Mouse (Mus musculus): ENCODE measurements around the gene Letmd1.

Letmd1 gene

DNA sequence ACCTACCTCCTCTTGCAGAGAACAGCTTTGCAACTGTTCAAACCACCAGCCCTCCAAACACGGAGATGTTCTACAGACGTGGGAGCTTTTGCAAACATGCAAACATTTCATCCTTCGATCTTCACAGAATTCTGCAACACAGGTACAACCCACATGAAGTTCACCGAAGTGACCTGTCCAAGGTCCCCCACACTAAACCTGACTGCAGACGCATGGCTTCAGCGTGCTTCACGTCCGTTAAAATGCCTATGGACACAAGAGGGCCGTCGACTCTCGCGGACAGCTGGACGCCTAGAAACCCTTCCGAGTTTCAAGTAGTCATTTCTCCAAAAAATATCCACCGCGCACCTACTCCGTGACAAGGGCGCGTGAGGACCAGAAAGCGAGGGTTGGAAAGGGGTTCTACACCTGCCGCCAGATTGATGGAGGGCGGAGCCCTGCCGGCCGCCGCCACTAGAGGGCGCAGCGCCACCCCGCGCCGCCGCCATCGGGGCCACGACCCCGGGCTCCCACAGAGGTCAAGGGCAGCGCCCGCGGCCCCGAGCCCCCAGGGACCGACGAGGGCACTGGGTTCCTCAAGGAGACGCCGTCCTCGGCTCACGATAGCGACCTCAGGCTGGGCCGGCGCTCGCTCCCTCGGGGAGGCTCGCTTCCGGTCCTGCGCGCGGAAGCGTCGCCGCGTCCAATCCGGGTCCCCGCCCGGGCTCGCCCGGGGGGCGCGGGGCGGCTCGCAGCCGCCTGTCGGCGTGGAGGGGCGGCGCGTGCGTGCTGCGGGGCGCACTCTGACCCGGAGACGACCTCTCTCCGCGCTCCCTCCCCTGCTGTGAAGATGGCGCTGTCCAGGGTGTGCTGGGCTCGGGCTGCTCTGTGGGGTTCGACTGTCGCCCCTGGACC is at the start of gene Letmd1:
Gene Letmd1 (plus strand): TSS at position 729 of the 894 bp plus-strand sequence.
- DNase-seq, result peak; percentile 91

DNA sequence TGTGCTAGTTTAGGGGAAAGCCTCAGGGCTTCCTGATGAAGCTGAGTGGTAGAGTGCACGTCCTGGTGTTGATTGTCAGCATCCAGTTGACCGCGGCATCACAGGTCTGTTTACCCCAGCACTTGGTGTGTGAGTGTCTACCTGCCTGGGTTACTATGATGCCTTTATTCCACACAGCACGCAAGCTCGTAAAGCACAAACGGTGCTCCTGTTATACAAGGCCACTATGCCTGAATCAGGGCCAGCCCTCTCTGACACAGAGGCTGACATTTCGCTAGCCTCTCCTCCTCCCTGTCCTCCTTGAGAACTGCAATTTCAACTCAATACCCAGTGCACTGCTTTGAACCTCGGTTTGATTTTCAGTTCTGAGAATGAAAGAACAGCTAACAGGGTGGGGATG is 49.5 kb upstream of the Letmd1 start:
- DNase-seq, result peak; percentile 30

GRCm38 (mm10) chr15:100419901-100420745 is 48.7 kb upstream of the Letmd1 start:
- DNase-seq, result no peak

DNA sequence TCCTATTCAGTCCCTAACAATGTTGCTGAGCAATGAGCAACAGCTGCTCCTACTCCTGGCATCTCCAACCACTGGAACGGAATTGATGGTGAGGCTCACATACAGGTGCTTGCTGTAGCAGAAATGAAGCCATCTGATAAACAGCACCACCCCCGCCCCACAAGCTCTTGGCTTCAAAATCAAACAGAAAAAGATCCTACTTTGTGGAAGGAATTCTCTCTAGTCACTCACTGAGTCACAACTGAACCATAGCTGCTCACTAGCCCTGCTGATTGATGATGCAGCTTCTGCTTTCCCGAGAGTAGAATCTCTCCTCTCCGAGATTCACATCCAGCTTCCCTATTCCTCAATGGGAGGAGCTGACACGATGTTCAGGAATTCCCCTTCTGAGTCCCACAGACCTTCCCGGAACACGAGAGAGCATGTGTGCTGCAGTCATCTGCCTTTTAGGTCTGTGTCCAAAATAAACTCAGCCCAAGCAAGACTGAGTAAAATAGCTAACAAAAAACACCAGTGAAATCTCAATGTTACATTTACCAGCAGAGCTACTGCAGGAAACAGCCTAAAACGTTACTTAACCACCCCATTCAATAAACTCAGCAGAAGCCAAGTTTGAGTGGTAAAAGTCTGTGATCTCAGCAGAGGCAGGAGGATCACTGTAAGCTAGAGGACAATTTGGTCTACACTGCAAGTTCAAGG is 47.6 kb upstream of the Letmd1 start:
- DNase-seq, result no peak

GRCm38 (mm10) chr15:100421758-100422197 is 47.0 kb upstream of the Letmd1 start, which contains the start of gene Gm5475:
Gene Gm5475, plus strand, starts transcription at chr15:100422147.
- peak; percentile 92 for DNase-seq

- no peak for DNase-seq
Measured at GRCm38 (mm10) chr15:100422476-100422875, 46.3 kb upstream of the Letmd1 start.

DNA sequence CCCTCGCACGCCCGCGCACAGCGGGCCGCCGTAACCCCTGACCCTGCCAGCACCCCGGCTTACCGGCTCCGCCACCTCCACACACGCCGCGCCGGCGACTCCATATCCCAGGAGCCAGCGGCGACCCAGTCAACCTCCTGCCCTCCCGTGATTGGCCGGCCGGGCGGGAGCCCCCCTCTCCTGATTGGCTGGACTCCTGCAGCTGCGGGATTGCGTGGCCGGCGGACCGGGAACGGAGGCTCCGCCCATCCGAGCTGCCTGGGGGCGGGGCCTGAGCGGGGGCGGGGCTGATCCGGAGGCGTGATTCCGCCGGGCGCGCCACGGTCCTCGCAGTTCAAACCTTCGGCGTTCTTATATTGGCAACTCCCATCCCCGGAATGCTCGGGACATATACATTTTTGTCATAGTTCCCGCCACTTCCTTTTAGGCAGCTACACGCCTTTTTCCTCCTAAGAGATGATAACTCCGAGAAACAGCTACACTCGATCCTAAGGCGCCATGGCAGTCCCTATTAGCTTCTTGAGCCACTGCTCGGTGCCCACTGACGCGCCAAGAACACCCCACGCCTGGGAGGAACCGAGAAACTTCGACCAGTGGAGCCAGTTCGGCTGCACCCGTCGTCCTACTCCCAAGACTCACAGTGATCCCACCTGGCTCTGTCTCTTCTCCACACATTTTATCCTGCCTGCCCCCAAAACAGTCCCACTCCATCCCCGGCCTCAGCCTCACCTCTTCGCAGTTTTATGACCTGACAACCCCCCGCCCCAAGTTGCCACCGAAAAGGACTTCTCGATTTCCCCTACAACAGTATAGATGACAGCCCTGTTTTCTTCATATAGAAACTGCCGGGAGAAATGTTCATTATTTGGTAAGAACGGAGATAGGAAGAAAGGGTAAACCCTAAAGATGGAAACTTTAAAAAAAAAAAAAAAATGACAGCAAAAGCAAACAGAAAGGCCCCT is 45.6 kb upstream of the Letmd1 start:
- peak; percentile 97 for DNase-seq

GRCm38 (mm10) chr15:100423916-100424315 is 44.9 kb upstream of the Letmd1 start:
- DNase-seq, result peak; percentile 73

DNA sequence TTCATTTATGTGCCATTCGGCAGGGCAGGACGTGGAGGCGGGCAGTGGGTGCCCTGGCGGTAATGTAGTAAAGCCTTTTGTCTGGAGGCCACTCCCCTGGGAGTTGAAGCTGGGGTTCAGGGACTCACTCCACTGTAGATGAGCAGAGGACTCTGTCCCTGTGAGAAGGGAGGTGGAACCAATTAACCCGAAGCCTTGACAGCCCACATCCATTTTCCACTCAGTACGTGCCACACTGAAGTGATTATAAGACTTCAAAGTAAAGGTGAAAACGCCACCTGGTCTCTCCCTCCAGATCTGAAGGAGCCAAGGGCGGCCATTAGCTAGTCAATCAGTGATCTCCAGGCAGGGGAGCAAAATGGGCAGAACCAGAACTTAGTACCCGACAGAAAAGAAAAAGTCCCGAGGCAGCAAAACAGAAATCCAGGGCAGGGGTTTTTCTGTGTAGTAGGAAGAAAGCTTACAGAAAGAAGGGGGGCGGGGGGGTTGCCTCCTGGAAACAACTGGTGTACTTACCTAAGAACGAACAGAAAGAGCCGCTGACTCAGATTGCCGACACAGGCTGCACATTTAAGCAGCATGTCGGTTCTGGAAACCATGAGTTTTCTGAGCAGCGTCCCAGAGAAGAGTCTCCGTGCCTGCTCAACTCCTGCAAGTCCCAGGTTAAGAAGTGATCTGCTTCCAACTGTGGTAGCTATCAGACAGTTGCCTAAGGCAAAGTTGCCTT is 44.3 kb upstream of the Letmd1 start, which contains the start of gene Slc11a2:
Gene Slc11a2 (minus strand): TSS at position 677 of the 727 bp plus-strand sequence.
- peak; percentile 80 for DNase-seq

DNA sequence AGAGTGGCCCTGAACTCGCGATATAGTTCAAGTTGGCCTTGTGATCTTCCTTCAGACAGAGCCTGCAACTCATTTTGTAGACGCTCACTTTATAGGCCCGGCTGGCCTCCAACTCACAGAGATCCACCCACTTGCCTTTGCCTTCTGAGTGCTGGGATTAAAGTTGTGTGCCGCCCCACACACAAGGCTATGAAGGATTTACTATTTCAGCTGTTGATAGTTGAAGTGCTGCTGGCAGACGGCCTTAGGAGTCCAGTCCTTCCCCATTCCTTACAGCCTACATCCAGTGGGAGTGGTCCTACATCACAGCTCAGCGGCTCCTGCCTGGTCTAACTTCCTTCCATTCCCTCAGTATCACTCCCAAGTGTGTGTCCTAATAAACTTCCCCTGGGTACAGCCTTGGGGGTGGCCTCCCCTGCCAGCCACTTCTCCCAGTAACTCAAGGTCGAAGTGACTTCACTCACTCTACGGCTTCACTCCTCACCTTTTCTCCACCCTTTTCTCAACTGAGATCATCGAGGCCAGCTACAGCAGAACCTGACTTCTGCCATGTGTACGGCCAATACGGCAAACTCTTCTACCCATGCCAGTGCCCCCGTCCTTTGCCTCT is 40.4 kb upstream of the Letmd1 start:
- no peak for DNase-seq

DNA sequence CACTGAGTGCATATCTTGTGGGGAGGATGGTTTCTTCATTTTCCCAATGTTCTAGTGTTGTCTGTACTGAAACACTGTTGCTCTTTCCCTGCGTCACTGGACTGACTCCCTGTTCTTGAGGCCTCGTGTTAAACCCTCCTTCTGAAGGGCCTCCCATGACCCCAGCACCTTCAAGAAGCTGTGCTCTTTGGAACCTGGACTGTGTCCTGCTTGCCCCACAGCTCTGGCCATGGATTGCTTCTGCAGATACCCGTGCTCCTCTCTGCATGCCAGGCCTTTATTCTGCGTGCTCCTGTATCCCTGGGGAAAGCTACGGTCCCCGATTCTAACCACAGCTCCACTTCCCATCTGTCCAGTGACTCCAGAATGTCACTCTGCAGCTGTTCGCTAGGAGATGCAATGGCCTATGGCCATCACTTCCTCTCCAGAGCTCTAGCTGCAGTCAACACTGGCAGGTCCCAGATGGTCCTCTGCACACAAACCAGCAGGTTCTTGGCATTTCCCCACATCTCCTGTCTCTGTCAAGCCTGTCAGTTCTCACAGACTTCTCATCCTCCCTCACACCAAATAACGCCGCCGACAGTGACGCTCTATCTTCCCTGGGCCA is 38.8 kb upstream of the Letmd1 start:
- DNase-seq, result peak; percentile 72

DNA sequence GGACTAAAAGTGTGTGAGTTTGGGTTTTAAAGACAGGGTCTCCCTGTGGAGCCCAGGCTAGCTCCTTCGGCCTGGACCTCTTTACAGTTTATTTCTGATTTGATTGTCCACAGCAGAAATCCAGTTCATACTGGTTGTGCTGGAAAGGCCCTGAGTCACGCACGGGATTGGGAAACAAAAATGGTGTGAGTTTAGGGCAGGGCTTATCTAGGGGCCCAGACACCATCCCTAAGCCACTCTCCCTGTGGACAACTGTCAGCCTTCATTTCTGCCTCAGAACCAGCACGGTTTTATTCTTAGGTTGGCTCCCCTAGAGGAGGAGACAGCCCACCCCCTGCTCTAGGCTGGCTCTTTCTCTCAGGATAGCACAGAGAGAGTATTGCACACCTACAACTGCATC is 35.6 kb upstream of the Letmd1 start:
- no peak for DNase-seq

- DNase-seq, result no peak
Measured at GRCm38 (mm10) chr15:100436112-100436511, 32.7 kb upstream of the Letmd1 start.

- no peak for DNase-seq
Measured at GRCm38 (mm10) chr15:100436518-100436917, 32.3 kb upstream of the Letmd1 start.

DNA sequence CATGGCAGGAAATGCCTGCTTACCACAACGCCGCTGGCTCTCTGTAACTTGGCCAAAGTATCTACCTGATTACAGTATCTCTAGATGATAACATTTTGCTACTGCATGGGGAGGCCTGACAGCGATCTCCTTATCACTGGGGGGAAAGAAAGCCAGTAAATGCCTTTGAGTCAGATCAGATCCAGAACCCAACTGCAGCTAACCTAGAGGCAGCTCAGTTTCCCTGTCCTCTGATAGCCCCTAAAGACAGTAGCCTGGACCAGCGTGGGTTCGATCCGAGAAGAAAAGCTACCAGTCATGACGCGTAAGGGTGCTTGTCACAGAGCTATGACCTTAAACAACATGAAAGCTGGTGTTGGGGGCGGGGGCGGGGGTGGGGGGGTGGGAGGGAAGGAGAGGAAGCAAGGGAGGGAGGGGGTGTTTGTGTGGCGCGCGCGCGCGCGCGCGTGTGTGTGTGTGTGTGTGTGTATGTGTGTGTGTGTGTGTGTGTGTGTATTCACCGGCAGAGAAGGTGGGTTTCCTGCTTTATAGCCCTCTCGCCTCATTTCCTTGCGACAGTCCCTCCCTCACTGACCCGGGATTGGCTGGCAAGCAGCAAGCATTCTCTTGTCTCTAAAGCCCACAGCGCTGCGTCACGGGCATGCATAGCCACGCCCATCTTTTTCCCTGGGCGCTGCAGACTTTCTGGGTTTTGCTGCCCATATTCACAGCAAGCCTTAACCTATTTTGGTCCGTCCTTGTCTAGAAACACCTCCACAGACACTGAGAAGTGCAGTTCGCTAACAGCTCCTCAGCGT is 25.5 kb upstream of the Letmd1 start:
- DNase-seq, result peak; percentile 89

DNA sequence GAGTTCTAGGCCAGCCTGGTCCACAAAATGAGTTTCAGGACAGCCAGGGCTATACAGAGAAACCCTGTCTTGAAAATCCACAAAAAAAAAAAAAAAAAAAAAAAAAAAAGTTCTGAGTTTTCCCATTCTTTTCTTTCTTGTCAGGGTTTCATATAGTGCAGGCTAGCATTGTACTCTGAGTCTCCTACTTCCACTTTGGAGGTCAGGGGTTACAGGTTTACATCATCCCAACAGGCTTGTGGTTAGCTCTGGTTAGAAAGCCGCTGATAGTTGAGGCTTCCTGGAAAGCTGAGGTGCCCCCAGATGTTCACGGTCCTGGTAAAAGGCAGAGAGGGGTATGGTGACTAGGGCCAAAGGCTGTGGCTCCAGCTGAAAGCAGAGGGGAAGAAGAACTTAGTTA is 21.9 kb upstream of the Letmd1 start:
- no peak for DNase-seq

DNA sequence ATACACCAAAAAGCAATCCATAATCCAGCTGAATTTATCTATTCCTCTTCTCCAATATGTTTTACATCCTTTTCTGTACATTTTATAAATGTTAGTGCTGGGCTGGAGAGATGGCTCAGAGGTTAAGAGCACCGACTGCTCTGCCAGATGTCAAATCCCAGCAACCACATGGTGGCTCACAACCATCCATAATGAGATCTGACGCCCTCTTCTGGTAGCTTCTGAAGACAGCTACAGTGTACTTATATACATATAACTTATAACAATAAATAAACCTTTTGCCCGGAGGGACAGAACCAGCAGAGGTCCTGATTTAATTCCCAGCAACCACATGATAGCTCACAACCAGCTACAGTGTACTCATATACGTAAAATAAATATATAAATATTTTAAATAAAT is 20.3 kb upstream of the Letmd1 start:
- no peak for DNase-seq

DNA sequence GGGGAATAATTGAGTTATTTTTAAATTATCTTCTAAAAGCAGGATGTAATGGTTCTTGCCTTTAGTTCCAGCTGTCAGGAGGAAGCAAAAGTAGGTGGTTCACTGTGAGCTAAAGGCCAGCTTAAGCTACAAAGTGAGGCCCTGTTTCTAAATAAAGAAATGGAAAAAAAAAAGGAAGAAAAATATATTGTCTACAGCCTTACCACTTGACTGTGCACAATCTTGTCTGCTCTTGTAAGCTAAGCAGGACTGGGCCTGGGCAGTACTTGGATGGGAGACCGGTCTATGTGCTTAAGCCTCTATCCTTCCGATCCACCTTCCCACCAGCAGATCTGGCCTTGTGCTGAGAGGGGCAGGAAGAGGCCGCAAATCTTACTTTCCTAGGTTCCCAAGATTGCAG is 19.3 kb upstream of the Letmd1 start:
- DNase-seq, result no peak

DNA sequence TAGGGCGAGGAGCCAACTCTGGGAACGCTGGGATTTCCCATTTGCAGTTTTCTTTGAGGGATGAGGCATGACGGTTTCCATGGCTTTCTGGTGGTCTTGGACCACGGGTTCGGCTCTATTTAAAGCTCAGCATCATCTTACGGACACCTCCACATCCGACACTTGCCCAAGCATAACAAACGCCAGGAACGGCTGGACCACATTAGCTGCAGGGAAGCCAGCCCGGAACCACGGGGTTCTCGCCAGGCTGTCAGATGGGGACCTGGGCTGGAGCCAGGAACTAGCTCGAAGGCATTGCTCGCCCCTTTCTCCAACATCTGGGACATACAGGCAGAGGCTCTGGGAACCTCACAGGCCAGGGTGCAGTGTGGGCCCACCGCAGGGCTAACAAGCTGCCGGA is 17.6 kb upstream of the Letmd1 start:
- DNase-seq, result no peak

All from kidney, adult 9 months (tissue).